Mouse (Mus musculus) midbrain, postnatal 0 days (tissue): ENCODE measurements at regions not wholly inside any gene's neighbourhood (a gene's known extent, or its start where the extent isn't known, plus 50 kb on each side); places are given as distances from the start of the nearest gene placed in this dataset.

ENCODE experiments used
- ATAC-seq: fragments of 200-750 bp; cut with Nextera tagmentation; 2 replicates; pipeline ENCODE4 v1.8.0; 2017; ENCODE audit warnings: moderate number of reproducible peaks, mild to moderate bottlenecking, moderate TSS enrichment, moderate library complexity; ENCODE audit not compliant: low FRiP score
- DNase-seq: peaks from one replicate; pipeline ENCODE4 v3.0.0-alpha.2; 2015; ENCODE audit warnings: low spot score
- H3K27ac ChIP-seq: fragments of 300-500 bp; sonication (generic); 2 replicates; pipeline ENCODE4 v1.5.1; 2014; ENCODE audit warnings: low read depth, mild to moderate bottlenecking, low read length, mixed read lengths
- H3K27me3 ChIP-seq: fragments of 300-500 bp; sonication (generic); 2 replicates; pipeline ENCODE4 v1.6.1; 2014; ENCODE audit warnings: low read length, control low read depth, mixed read lengths; ENCODE audit not compliant: insufficient read depth
- H3K36me3 ChIP-seq: fragments of 300-500 bp; sonication (generic); 2 replicates; pipeline ENCODE4 v1.6.1; 2014; ENCODE audit warnings: low read length, control low read depth, mixed read lengths; ENCODE audit not compliant: insufficient read depth
- H3K4me1 ChIP-seq: fragments of 300-500 bp; sonication (generic); 2 replicates; pipeline ENCODE4 v1.6.1; 2014; ENCODE audit warnings: mild to moderate bottlenecking, control low read depth, antibody characterized with exemption, low read length, mixed read lengths; ENCODE audit not compliant: insufficient read depth
- H3K4me2 ChIP-seq: fragments of 300-500 bp; sonication (generic); 2 replicates; pipeline ENCODE4 v1.6.1; 2014; ENCODE audit warnings: low read depth, mild to moderate bottlenecking, low read length, mixed read lengths; ENCODE audit not compliant: poor library complexity, severe bottlenecking
- H3K4me3 ChIP-seq: fragments of 300-500 bp; sonication (generic); 2 replicates; pipeline ENCODE4 v1.5.1; 2014; ENCODE audit warnings: low read depth, mild to moderate bottlenecking, low read length, moderate library complexity
- H3K9ac ChIP-seq: fragments of 300-500 bp; sonication (generic); replicated peaks from 2 replicates; pipeline ENCODE4 v1.6.1; 2014; ENCODE audit warnings: mild to moderate bottlenecking, low read length, moderate library complexity, mixed read lengths; ENCODE audit not compliant: poor library complexity, severe bottlenecking
- H3K9me3 ChIP-seq: fragments of 300-500 bp; sonication (generic); 2 replicates; pipeline ENCODE4 v1.6.1; 2016; ENCODE audit warnings: low read length, control low read depth
- CTCF ChIP-seq: IDR thresholded peaks from 2 replicates; pipeline ENCODE4 v1.5.1; 2016; ENCODE audit warnings: antibody characterized with exemption, mild to moderate bottlenecking
- WGBS: fragments of 180-500 bp; shearing (Covaris S2); extraction: QIAGEN DNeasy Blood & Tissue Kit; methylation state at CpG from one replicate; pipeline ENCODE4 v1.1.7; 2014; 5-methylcytosine and 5-hydroxymethylcytosine counted together

DNA sequence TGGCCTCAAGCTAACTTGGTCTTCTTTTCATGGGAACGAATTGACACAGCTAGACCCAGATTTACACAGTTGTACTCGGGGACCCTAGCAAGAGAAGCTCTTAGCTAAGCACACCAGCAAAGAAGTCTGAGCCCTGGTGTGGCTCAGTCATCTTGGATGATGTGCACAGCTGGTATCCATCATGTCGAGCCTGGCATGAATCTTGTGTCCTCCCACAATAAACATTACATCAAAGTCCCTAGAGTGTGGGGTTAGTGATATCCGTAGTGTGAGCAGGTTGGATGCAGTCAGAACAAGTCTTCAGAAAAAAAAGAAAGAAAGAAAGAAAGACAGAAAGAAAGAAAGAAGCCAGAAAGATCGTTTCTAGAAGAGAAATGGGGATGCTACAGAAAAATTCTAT, 52.1 kb upstream of the Hmcn1 start:
- DNase-seq (no peak), ATAC-seq (no peak)
- TF ChIP-seq CTCF = no peak

DNA sequence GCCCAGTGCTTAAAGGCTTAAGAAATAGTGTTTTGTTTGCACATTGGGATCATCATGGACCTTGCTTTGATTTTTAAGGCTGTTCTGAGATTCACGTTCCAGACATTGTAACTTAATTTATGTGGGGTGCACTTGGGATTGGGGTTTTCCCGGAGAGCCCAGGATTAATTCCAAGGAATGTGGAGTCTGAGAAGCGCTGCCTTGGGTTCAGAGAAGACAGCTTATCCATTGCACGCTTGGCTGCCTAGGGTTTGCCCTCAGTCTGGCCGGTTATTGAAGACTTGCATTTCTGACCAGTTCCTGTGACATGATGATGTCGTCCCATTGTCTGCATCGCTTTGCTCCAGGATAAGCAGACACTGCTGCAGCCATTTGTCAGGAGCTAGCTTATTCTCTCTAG, 53.4 kb upstream of the Hmcn1 start:
- WGBS = 12% methylated on average over 7 of the region's 7 CpGs
- H3K9ac ChIP-seq = no peak overlapping the region
- no peaks in the 10 kb centered on the region for H3K36me3 ChIP-seq
- no peak overlapping the region for H3K4me3 ChIP-seq
- ATAC-seq (no peak), DNase-seq (no peak)
- H3K27ac ChIP-seq = no peak overlapping the region
- no peak for TF ChIP-seq CTCF
- H3K4me2 ChIP-seq = no peak overlapping the region
- peaks cover 6% of the 10 kb centered on the region; the same call in 1 of the 2 replicates for H3K4me1 ChIP-seq
- no peaks in the 10 kb centered on the region for H3K9me3 ChIP-seq
- no peaks in the 10 kb centered on the region for H3K27me3 ChIP-seq

More for the DNA sequence above, 52.1 kb upstream of the Hmcn1 start:
- no peaks in the 10 kb centered on the region for H3K27me3 ChIP-seq
- 65% methylated on average over 5 of the region's 5 CpGs for WGBS
- H3K27ac ChIP-seq = no peak overlapping the region
- H3K9ac ChIP-seq = no peak overlapping the region
- no peak overlapping the region for H3K4me3 ChIP-seq
- no peak overlapping the region for H3K4me2 ChIP-seq
- peaks cover 6% of the 10 kb centered on the region; the same call in 1 of the 2 replicates for H3K4me1 ChIP-seq
- no peaks in the 10 kb centered on the region for H3K9me3 ChIP-seq
- no peaks in the 10 kb centered on the region for H3K36me3 ChIP-seq

DNA sequence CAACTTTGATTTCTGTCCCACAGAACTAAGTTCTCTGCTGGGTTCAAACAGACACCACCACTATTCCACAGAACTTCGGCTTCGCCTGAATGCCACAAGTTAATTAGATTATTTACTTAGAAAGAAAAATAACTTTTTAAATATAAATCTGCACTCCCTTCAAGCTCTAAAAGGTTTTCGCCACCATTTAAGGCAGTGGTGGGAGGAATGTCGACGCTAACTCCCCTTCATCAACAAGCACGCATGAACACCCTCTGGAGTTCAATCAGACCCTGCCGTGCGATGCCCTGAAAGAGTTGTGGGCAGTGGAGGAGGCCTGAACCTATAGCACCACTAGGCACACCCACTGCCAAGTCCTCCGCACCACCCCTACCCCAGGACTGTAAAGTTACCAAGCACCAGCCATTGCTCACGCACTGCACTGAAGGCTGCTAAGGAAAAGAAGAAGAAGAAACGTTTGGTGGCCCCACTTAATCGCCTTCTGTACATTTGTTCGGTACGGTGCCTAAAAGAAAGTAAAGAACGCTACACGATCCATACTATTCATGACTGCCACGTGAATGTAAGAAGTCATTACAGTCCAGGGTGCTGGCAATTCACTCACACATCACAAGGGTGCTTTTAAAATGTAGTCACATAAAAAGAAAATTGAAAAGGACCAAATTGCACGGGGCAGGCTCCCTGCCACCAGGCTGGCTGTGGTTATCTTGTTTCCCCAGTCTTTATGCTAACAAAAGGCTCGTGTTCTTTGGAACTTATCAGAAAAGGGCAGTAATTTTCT, 56.7 kb upstream of the Hmcn1 start:
- Histone ChIP-seq H3K27me3 (no peaks in the 10 kb centered on the region), H3K4me1 (peaks cover 6% of the 10 kb centered on the region; the same call in 1 of the 2 replicates), H3K4me2 (no peak overlapping the region), H3K27ac (no peak overlapping the region), H3K9me3 (no peaks in the 10 kb centered on the region), H3K9ac (no peak overlapping the region), H3K4me3 (no peak overlapping the region), H3K36me3 (no peaks in the 10 kb centered on the region)
- no peak for TF ChIP-seq CTCF
- DNase-seq (no peak), ATAC-seq (no peak)
- 80% methylated on average over 19 of the region's 19 CpGs for WGBS

DNA sequence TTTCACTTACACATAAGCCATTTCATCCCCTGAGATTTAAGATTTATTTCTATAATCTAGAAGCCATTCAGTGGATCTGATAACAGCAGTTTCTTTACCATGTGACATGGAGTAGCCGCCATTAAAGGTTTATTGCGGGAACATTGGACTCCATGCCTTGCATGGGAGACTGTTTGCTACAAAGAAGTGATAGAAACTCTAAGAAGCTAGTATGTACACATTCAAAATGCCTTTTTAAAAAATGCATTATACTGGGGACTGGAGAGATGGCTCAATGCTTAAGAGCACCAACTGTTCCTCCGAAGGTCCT, 57.2 kb upstream of the Hmcn1 start:
- H3K36me3 ChIP-seq = no peaks in the 10 kb centered on the region
- no peak overlapping the region for H3K9ac ChIP-seq
- ATAC-seq = no peak
- H3K4me3 ChIP-seq = no peak overlapping the region
- TF ChIP-seq CTCF = no peak
- H3K27me3 ChIP-seq = no peaks in the 10 kb centered on the region
- no peak overlapping the region for H3K27ac ChIP-seq
- H3K9me3 ChIP-seq = no peaks in the 10 kb centered on the region
- H3K4me2 ChIP-seq = no peak overlapping the region
- H3K4me1 ChIP-seq = peaks cover 6% of the 10 kb centered on the region; the same call in 1 of the 2 replicates
- DNase-seq = no peak
- 87% methylated on average over 3 of the region's 3 CpGs for WGBS

DNA sequence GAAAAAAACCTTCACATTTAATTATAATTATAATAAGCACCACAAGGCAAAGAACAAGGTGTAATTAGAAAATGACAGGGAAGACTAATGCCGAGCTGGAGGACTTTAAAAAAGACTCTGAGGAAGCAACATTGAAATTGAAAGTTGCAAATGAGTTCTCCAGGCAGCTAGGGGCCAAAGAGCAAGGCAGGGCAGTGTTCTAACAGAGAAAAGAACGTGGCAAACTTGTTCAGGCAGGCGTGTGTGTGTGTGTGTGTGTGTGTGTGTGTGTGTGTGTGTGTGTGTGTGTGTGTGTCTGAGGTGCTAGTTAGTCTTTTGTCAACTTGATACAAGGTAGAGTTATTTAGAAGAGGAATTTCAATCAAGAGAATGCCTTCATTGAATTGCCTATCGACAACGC, 60.0 kb upstream of the Hmcn1 start:
- Histone ChIP-seq H3K4me2 (no peak overlapping the region), H3K9ac (no peak overlapping the region), H3K9me3 (no peaks in the 10 kb centered on the region), H3K4me3 (no peak overlapping the region), H3K4me1 (no peaks in the 10 kb centered on the region), H3K27ac (no peak overlapping the region), H3K36me3 (no peaks in the 10 kb centered on the region), H3K27me3 (no peaks in the 10 kb centered on the region)
- ATAC-seq (no peak), DNase-seq (no peak)
- 57% methylated on average over 5 of the region's 5 CpGs for WGBS
- TF ChIP-seq CTCF = no peak

DNA sequence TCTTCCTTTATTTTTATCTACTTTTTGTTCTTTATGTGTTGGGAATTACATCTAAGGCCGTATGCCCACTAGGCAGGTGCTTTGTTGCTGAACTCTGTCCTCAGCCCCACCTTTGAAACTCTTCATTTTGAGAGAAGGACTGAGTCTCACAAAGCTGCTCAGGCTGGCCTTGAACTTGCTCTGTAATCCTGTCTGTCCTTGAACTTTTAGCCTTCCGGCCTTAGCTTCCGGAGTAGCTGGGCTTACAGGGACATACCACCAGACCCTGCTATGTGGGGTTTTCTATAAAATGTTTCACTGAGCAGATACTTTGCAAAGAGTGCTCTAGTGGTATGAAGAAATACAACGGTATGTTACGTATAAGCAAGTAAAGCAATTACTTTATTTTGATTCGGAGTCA, 62.2 kb upstream of the Hmcn1 start:
- no peak for TF ChIP-seq CTCF
- no peak for DNase-seq
- H3K4me3 ChIP-seq = no peak overlapping the region
- 89% methylated on average over 6 of the region's 6 CpGs for WGBS
- H3K4me2 ChIP-seq = no peak overlapping the region
- H3K4me1 ChIP-seq = no peaks in the 10 kb centered on the region
- no peaks in the 10 kb centered on the region for H3K36me3 ChIP-seq
- no peak overlapping the region for H3K9ac ChIP-seq
- H3K27me3 ChIP-seq = no peaks in the 10 kb centered on the region
- ATAC-seq = no peak
- no peak overlapping the region for H3K27ac ChIP-seq
- H3K9me3 ChIP-seq = no peaks in the 10 kb centered on the region
